Mouse (Mus musculus): ENCODE data around the gene A630076J17Rik.

- no peak for TF ChIP-seq CTCF (conservative IDR thresholded peaks at IDR 0.05; ENCODE audit: low read length)
- no peak for TF ChIP-seq NANOG (IDR thresholded peaks at IDR 0.05; ENCODE audit: borderline replicate concordance, low read length)
Observed at GRCm38 (mm10) chr3:107187022-107187421, 43.4 kb upstream of the A630076J17Rik start.
